Mouse (Mus musculus) layer of hippocampus, postnatal 10 days (tissue): ENCODE results near the gene Mid1. TPM values are rescaled to one million over a fixed set of nuclear protein-coding genes. Genes with fewer than 3 reads are reported as not detected.

Experiments used
- DNase-seq, 2 experiments: peaks; one replicate each; pipeline ENCODE4 v3.0.0; 2021; ENCODE audit warnings: low spot score in 2 of 2
- long read RNA-seq: library from polyadenylated mRNA; stranded (forward); transcript quantifications from one replicate; pipeline ENCODE4 v2.0.0, GENCODE M21; 2023
- total RNA-seq, 2 experiments: library from RNA; stranded (reverse); gene quantifications; 2 replicates each; pipeline ENCODE4 v1.2.3; 2021

The Mid1 gene
- total RNA-seq = 10 to 100 TPM; 35.1 to 37.1 TPM
- long read RNA-seq, partial matches to known transcripts = 0 of 2 reads
- long read RNA-seq, other reads (novel, unspliced or antisense) = 2 of 2 reads

- no peak for DNase-seq
Observed at GRCm38 (mm10) chrX:169685131-169685530, at the start of gene Mid1. Gene Mid1 (plus strand): TSS chrX:169685199.

- no peak for DNase-seq
Observed at GRCm38 (mm10) chrX:169673056-169673455, 11.9 kb upstream of the Mid1 start.

DNA sequence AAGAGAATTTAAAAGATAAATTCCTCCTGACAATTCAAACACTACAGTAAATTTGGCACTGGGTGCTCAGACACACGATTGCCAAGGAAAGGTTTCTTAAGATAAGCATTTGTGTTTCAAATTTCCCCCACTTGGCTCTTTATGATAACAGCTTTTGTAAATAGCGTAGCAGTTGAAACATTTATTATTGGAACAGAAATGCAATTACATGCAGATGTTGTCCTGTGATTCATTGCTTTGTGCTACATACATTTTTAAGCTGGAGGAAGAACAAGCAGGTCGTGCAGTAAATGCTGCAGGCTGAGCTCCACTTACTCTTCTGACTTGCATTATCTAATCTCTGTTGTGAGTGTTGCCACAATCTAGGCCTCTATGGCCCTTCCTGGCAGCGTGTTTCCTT, 8.7 kb upstream of the Mid1 start:
- no peak for DNase-seq

DNA sequence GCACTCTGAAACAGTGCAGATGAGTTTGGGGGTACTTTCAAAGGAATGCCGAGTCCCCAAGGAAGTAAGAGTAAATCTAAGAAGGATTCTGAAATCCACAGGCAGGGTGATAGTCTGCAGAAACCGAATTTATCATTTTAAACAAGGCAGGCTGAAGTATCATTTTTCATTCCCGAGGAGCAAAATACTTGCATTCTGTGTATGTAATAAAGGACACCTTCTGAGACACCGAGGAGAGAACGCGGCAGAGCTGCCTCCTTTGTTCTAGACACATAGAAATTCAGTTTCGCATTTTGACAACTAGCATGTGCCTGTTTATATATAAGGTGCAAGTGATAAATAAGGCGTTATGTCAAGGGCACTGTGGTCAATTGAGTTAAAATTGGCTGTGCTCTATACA, 732 bp downstream of the Mid1 start:
- DNase-seq = no peak

DNA sequence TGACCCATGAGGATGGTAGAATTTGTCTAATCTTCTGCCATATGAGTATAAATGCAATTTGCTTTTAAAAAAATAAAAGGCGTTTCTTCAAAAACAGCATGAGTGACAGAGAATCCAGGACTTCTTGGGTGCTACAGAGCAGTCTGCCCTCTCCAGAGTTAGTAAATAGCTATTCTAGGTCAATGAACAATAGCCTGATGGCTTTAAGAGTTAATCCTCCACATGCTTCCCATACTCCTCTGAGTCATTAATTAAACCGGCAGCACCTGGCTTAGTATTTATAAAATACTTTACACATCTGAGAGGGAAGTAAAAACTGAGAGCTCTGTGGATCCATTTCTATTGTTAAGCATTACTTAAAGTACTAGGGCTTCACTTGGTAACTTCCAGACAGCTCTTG, 6.2 kb downstream of the Mid1 start:
- DNase-seq = no peak

DNA sequence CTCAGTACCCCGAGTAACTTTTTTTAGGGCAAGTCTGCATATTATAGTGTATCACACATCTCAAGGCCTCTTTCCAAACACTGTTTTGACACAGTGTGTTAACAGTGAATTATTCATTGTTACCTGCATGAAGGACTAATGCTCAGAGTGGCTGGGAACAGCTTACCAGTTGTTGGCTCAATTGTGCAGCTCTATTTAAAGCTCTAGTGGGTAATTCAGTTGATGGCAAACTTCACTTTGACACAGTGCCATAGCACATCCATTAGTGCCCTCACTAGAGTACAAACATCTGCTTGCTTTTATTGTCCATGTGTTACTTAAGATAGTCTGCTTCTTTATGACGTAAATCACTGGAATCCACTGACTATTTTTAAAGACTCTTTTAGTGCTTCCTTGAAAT, 6.7 kb downstream of the Mid1 start:
- DNase-seq = no peak

DNA sequence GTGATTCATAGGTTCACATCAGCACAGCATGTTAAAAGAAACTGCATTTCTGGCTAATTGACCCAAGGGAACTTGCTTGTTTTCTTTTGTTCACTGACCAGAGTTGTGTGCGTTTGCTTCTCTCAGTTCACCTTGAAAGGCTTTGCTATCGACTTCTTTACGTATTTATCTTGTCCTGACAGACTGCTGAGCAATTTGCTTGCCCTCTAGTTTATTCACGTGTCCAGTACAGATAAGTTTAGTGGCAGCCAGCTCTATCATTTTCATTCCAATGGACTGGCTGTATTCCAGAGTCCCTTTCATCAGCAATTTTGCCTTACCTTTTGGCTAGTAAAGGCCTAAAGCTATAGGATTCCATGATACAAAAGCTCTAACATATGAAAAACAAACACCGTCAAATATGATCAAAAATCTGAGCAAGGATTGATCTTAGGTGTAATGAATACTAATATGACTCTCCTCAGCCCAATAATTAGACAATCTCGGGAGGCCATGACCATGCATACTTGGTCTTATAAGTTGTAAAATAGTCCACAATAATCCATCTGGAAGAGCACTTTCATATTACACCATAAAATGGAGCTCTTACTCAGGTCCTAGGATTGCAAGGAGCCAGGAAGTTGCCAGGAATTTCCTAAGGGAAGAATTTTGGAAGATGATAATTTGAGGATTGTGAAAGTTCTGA, 7.4 kb downstream of the Mid1 start:
- no peak for DNase-seq

DNA sequence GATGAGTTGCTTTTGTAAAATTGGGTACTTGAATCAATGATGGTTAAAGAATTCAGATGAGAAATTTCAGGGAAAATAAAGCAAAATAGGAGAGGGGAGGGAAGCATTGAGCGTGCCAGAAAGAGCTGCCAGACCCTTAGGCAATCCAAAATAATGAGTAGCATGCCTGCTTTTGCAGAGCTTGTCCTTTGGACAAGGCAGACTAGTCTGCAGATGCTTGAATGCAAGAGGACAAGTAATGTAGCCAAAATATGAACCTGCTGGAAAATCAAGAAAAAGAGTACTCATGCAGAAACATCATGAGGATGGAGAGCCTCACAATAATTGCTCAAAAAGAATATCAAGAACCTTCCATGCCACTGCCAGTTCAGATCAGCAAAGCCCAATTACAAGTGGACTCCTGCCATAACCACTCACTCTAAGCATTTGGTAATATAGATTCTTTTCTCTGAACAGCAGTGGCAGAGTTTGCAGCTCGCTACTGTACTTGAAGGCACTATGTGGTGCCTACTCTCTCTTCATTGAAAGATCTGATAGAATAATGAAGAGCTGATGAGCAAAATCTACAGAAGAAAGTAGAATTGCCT, 19.1 kb downstream of the Mid1 start:
- no peak for DNase-seq

- no peak for DNase-seq
Observed at GRCm38 (mm10) chrX:169723511-169723910, 38.5 kb downstream of the Mid1 start.

DNA sequence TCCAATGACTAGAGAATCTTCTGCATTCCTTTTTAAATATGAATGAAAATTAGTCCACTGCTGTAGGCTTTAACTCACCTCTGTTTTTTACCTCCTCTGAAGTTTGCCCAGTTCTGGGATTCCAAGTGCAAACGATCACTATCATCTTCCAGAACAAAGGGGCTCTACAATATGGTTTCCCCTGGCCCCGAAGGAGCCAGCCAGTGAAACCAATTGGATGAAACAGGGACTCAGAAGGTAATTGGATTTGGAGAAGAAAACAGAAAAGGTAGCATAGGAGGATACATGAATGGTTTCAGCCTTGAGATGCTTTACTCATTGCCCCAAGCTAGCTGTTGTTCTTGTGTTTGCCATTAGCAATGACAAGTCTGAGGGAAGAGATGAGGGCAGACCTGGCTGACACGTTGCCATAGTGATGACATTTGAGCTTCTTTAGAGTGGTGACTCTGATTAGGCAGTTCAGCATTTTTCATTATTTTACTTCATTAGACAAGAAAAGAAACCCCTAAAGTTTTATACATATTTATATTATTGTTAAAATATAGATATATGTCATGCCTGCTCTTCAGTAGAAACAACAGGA, 50.5 kb downstream of the Mid1 start:
- no peak for DNase-seq

- no peak for DNase-seq
Observed at GRCm38 (mm10) chrX:169758001-169758400, 73.0 kb downstream of the Mid1 start.

DNA sequence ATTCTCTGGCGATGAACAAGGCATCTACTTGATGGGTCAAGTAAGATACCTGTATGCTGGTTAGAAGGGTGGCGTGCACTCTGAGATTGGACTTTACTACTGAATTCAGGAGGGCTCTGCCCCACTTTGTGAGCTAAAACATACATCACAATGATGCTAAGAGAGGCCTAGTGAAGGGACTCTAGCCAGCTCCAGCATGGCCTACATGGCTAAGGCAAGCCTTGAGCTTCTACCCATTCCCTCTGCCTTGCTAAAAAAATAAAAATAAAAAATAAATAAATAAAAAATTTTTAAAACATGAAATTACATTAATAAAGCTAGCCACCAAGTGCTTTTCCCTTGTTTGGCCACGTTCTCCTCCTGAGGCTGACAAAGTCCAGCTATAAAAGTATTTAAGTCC, 94.5 kb downstream of the Mid1 start, which contains the start of gene 4933400A11Rik:
Gene 4933400A11Rik (minus strand): TSS at position 101 of the 400 bp plus-strand sequence.
- DNase-seq = no peak

GRCm38 (mm10) chrX:169789702-169790101, 104.7 kb downstream of the Mid1 start:
- no peak for DNase-seq

DNA sequence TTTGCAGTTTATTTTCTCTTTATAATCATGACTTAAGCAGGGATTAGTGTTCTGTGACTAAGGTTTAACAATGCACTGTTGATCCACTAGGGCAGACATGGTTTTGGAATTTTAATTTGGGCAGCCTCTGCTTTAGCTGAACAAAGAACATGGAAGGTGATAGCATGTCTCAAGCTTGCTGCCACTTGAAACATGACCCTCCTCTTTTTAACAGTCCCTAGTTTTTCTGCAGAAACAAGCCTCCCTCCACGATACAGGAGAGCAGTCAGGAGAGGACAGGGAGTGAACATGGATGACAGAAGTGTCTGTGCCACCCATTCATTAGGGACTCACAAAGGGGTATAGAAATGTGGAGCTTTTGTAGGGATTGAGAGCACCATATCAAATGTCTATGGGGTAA, 107.9 kb downstream of the Mid1 start:
- DNase-seq = no peak

DNA sequence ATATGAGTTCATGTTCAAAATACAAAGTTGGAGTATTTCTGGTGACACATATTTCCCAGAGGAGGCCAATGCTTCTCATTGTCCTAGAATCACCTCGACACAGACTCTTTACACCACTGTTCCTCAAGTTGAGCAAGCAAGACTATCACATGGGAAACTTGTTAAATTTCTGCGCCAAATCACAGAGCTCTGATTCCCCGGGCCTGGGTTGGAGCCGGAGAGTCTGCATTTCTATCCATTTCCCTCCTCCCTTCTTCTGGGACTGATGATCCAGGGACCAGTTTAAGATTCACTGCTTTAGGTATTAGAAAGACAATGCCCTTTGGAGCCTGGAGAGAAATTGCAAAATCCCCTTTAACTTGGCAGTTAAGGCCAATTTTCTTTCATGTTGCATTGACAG, 109.4 kb downstream of the Mid1 start:
- DNase-seq = no peak

GRCm38 (mm10) chrX:169794831-169795311, 109.9 kb downstream of the Mid1 start:
- no peak for DNase-seq

GRCm38 (mm10) chrX:169797148-169797547, 112.1 kb downstream of the Mid1 start:
- no peak for DNase-seq

GRCm38 (mm10) chrX:169798987-169799680, 114.1 kb downstream of the Mid1 start:
- peak; percentile 49 to 54 for DNase-seq

- DNase-seq = no peak
Observed at GRCm38 (mm10) chrX:169800238-169800637, 115.2 kb downstream of the Mid1 start.

DNA sequence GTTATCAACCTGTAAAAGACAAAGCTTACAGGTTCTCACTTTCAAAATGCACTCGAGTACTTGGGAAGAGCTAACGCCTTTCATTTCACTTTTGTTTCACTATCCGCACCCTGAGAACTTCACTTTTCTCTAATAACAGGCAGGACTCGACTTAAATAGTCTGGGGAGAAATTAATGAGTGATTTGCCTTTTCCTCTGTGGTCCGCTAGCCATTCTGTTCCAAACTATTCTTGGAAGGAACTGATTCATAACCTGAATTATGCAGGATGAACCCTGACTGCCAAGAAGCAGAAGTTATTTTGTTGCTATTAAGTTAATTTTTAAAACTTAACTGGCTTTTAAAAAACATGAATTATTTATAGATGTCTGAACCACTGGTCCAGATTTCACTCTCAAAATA, 120.8 kb downstream of the Mid1 start:
- no peak for DNase-seq

DNA sequence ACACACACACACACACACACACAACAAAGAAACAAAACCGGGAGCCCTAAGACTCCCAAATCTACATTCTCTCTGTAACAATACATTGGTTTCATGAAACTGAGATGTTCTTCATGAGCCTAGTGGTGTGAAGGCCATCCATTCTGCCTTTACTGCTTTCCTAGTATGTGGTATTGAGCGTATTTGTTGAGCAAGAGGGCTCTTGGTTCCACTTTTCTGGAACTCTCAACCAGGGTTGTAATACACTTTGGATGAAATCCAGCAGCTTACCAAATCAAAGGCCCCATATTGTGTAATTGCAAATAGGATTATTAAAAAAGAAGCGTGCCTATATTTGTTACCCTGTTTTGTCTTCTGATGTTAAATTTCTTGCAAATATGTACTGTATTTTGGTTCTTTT, 122.7 kb downstream of the Mid1 start:
- DNase-seq = no peak

- no peak for DNase-seq
Observed at GRCm38 (mm10) chrX:169811318-169811717, 126.3 kb downstream of the Mid1 start.
